Mouse (Mus musculus) spleen, adult 2 months (tissue): ENCODE data around the gene Ptms.

ENCODE experiments used
- CTCF ChIP-seq: fragments of 200-500 bp; IDR thresholded peaks from 2 replicates; pipeline ENCODE4 v1.5.1; 2011; ENCODE audit warnings: mild to moderate bottlenecking, inconsistent platforms; ENCODE audit not compliant: insufficient read depth, insufficient read length, insufficient replicate concordance; ENCODE audit errors: extremely low read depth
- POLR2A ChIP-seq: fragments of 200-500 bp; IDR thresholded peaks from 2 replicates; pipeline ENCODE4 v1.6.1; 2011; ENCODE audit warnings: low read depth, low read length, inconsistent platforms

DNA sequence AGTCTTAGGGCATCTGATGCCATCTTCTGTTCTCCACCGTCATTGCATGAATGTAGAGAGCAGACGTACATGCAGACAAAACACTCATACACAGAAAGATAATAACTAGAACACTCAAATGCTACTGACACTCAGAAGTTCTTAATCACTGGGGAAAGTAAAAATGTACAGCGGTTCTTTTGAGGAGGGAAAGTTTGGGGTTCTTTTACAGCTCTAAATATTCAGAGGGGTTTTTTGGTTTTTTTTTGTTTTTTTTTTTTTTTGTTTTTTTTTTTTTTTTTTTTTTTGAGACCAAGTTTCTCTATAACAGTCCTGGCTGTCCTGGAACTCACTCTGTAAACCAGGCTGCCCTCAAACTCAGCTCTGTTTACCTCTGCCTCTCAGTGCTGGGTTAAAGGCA is 13.2 kb upstream of the Ptms start:
- no peak for TF ChIP-seq CTCF
- no peak for TF ChIP-seq POLR2A
